Mouse (Mus musculus) layer of hippocampus, adult 9-11 months (tissue): ENCODE measurements around the gene Jmjd6.
A peak's percentile ranks its signal among the peaks of the same experiment; 100 is the strongest.
"Not testable (repeated sequence)": the region's sequence is repeated elsewhere in the genome, so short reads cannot be mapped to it uniquely, and the experiment has no call there.

Experiments
- DNase-seq: peaks from one replicate; pipeline ENCODE4 v3.0.0; 2022

Jmjd6 gene

GRCm38 (mm10) chr11:116850833-116851477 lies 7.7 kb upstream of the Jmjd6 start:
- DNase-seq, result no peak

- no peak for DNase-seq
Measured at GRCm38 (mm10) chr11:116850085-116850484, 6.8 kb upstream of the Jmjd6 start.

- DNase-seq, result no peak
Measured at GRCm38 (mm10) chr11:116849587-116849986, 6.3 kb upstream of the Jmjd6 start.

- not testable (repeated sequence) for DNase-seq
Measured at GRCm38 (mm10) chr11:116848877-116849178, 5.6 kb upstream of the Jmjd6 start.

- no peak for DNase-seq
Measured at GRCm38 (mm10) chr11:116848086-116848876, 5.0 kb upstream of the Jmjd6 start.

GRCm38 (mm10) chr11:116847187-116848085 lies 4.2 kb upstream of the Jmjd6 start:
- DNase-seq, result no peak

GRCm38 (mm10) chr11:116846593-116847181 lies 3.4 kb upstream of the Jmjd6 start:
- DNase-seq, result no peak

GRCm38 (mm10) chr11:116842531-116843260 lies 553 bp downstream of the Jmjd6 start:
- peak; percentile 70 for DNase-seq

- DNase-seq, result no peak
Measured at GRCm38 (mm10) chr11:116840748-116841147, 2.5 kb downstream of the Jmjd6 start.

- DNase-seq, result no peak
Measured at GRCm38 (mm10) chr11:116839601-116840000, 3.6 kb downstream of the Jmjd6 start.

- no peak for DNase-seq
Measured at GRCm38 (mm10) chr11:116838936-116839335, 4.3 kb downstream of the Jmjd6 start.

- DNase-seq, result no peak
Measured at GRCm38 (mm10) chr11:116837441-116837840, 5.8 kb downstream of the Jmjd6 start.

GRCm38 (mm10) chr11:116836283-116836682 lies 7.0 kb downstream of the Jmjd6 start:
- no peak for DNase-seq

- no peak for DNase-seq
Measured at GRCm38 (mm10) chr11:116834954-116835353, 8.3 kb downstream of the Jmjd6 start.

GRCm38 (mm10) chr11:116832172-116832685 lies 11.0 kb downstream of the Jmjd6 start:
- no peak for DNase-seq

- DNase-seq, result no peak
Measured at GRCm38 (mm10) chr11:116827534-116828165, 15.6 kb downstream of the Jmjd6 start, which contains the start of gene Mxra7. Gene Mxra7 (minus strand): TSS chr11:116828046.

- DNase-seq, result no peak
Measured at GRCm38 (mm10) chr11:116826550-116827504, 16.4 kb downstream of the Jmjd6 start.

- no peak for DNase-seq
Measured at GRCm38 (mm10) chr11:116825230-116825629, 18.0 kb downstream of the Jmjd6 start.

GRCm38 (mm10) chr11:116823885-116824284 lies 19.4 kb downstream of the Jmjd6 start:
- DNase-seq, result peak; percentile 58

GRCm38 (mm10) chr11:116823255-116823654 lies 20.0 kb downstream of the Jmjd6 start:
- no peak for DNase-seq
